Comparison of ENCODE assay signal across 8 mouse cellular contexts in genomic region chr3:96414126-96414950, GRCm38 (mm10). TPM values are rescaled to one million over a fixed set of nuclear protein-coding genes. Genes with fewer than 3 reads are reported as not detected.
DNase-seq lines count a peak whose midpoint lies in the region; ATAC-seq and TF ChIP-seq lines count a peak whose summit lies in the region.

No protein-coding gene starts in this region.

- peak overlapping the region; percentile 84 for H3K27ac ChIP-seq in forebrain, embryonic 15.5 days (replicated peaks)

- H3K4me2 ChIP-seq in forebrain, embryonic 15.5 days (replicated peaks): peak overlapping the region; percentile 81

- H3K4me3 ChIP-seq in G1E (ENCODE audit: low read depth, low read length): peak overlapping the region; percentile 79
- peak overlapping the region; percentile 60 for H3K4me3 ChIP-seq in forebrain, embryonic 15.5 days

- peak; percentile 86 for DNase-seq in G1E (ENCODE audit: low spot score)
- peak; percentile 9 for DNase-seq in cerebellum, adult 11-12 months
- peak; percentile 65 to 68 for DNase-seq in heart, postnatal 36 days
- peak; percentile 34 to 69 for DNase-seq in layer of hippocampus, adult 8-10 months (ENCODE audit: low spot score in 2 of 2)
- DNase-seq in lung, postnatal 14 days: peak; percentile 82
- peak; percentile 75 for DNase-seq in ovary, postnatal 36 days (ENCODE audit: low spot score)
- DNase-seq in thymus, postnatal 14 days: peak; percentile 91

- H3K4me1 ChIP-seq in G1E (ENCODE audit: insufficient read depth, low read depth, low read length): peaks cover 25% of the 10 kb centered on the region
- H3K4me1 ChIP-seq in forebrain, embryonic 15.5 days: peaks cover 7% of the 10 kb centered on the region; the same call in 1 of the 2 replicates

- H3K36me3 ChIP-seq in G1E (replicated peaks): peaks cover 7% of the 10 kb centered on the region
- H3K36me3 ChIP-seq in forebrain, embryonic 15.5 days: no peaks in the 10 kb centered on the region

- peak overlapping the region; percentile 76 for H3K9ac ChIP-seq in forebrain, embryonic 15.5 days (replicated peaks)

- peaks cover 4% of the 10 kb centered on the region; the same call in 1 of the 2 replicates for H3K27me3 ChIP-seq in G1E (ENCODE audit: insufficient read depth, low read length)
- peaks cover 21% of the 10 kb centered on the region for H3K27me3 ChIP-seq in forebrain, embryonic 15.5 days

- peak; percentile 90 for ATAC-seq in G1E (ENCODE audit: extremely low read depth, insufficient number of reproducible peaks, low FRiP score, poor library complexity, severe bottlenecking)
- ATAC-seq in forebrain, embryonic 15.5 days (replicated peaks): peak; percentile 92

- intact Hi-C loops in heart, postnatal 36 days (cut with DNase I): no loop called here

- TF ChIP-seq CTCF in G1E (IDR thresholded peaks at IDR 0.05; ENCODE audit: low read depth, low read length): no peak

- H3K9me3 ChIP-seq in G1E (replicated peaks): no peaks in the 10 kb centered on the region
- no peaks in the 10 kb centered on the region for H3K9me3 ChIP-seq in forebrain, embryonic 15.5 days

- under 1% methylated on average over 64 of the region's 64 CpGs for WGBS in forebrain, embryonic 15.5 days

RNA-seq across cellular contexts. Expression of gene BC107364, which starts 37.8 kb away (rescaled TPM):
- total RNA-seq in G1E (2014; fragmentation: Nextera tagmentation): not detected in 2 replicates
- 0.27 TPM in 1 of 2 replicates, not detected in the other for total RNA-seq in G1E (2017)
- not detected in 2 replicates for polyA plus RNA-seq in G1E (2012)
- not detected in 2 replicates for polyA plus RNA-seq in forebrain, embryonic 15.5 days (2015; fragmentation: Nextera tagmentation; extraction: Ambion mirVana)
- total RNA-seq in heart, postnatal 36 days (2021): not detected
- total RNA-seq in layer of hippocampus, adult 8-10 months (2022): not detected

Comparison
In these comparisons a context has a peak if more than half of its experiments do, and no peak if none do; other contexts are left out.
1. Peak in every context shown above with its lines: DNase-seq, ATAC-seq, H3K4me3 ChIP-seq and H3K27ac ChIP-seq.
2. DNase-seq: peak in every context shown above with its lines; median percentile 91 in thymus, postnatal 14 days; 86 in G1E; 82 in lung, postnatal 14 days; 75 in ovary, postnatal 36 days; 66 in heart, postnatal 36 days; 52 in layer of hippocampus, adult 8-10 months; 9 in cerebellum, adult 11-12 months.